Mouse (Mus musculus): ENCODE measurements around the gene Kcns3.

GRCm38 (mm10) chr12:11177408-11178394 lies 26.8 kb upstream of the Kcns3 start:
- no peak for TF ChIP-seq CTCF (IDR thresholded peaks at IDR 0.05; ENCODE audit: borderline replicate concordance, insufficient read depth, low read depth, low read length)
- TF ChIP-seq POLR2A (IDR thresholded peaks at IDR 0.05; ENCODE audit: borderline replicate concordance, insufficient read depth, low read length), result no peak
